Mouse (Mus musculus): ENCODE data around the gene Ssr2. TPM values are rescaled to one million over a fixed set of nuclear protein-coding genes. Genes with fewer than 3 reads are reported as not detected.
A peak's percentile ranks its signal among the peaks of the same experiment; 100 is the strongest.

The Ssr2 gene
- total and polyA plus RNA-seq, 2 experiments, result 90.0 to 176 TPM

DNA sequence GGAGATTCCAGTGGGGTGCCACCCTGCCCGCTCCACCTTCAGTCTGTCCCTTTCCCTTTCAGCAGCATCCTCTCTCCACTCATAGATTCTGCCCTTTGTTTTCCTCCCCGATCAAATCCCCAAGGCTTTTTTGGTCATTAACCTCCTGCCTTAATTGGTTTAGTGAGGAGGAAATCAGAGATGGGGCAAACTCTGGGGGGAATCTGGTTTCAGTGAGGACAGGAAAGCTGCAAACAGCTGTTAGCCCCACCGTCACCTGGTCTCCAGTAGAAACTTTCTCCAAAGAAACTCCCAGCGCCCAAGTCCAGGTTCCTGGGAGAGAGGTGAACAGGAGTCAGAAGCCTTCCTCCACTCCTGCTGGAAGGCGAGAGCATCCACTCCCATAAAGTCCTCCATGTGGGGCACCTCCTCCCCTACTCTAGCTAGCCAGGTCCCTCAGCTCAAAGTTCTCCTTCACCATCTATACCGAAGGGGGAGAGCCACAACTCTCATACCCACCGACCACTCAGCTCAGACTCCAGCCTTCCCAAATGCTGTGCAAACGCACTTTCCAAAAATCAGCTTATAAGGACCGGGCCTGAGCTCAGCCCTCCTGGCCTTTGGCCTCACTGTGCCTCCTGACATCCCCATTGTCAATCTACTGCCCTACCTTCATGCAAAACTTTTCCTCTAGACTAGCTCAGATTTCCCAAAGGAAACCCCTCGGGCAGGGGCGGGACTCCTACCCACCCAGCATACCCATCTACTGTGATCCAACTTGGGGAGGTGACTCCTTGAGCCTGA lies 45.4 kb upstream of the Ssr2 start:
- no peak for TF ChIP-seq CTCF (IDR thresholded peaks at IDR 0.05; ENCODE audit: low read depth, low read length)
- TF ChIP-seq POLR2A (IDR thresholded peaks at IDR 0.05; ENCODE audit: extremely low read depth, insufficient read depth, low read length), result no peak
- no peaks in the 10 kb centered on the region for H3K79me2 ChIP-seq (ENCODE audit: control insufficient read depth, insufficient read depth, low read length)
- WGBS, result 72% methylated on average over 11 of the region's 11 CpGs
- H3K27me3 ChIP-seq (ENCODE audit: control insufficient read depth, insufficient read depth, low read length), result no peaks in the 10 kb centered on the region
- H3K4me3 ChIP-seq (ENCODE audit: insufficient read depth, low read depth, low read length), result no peak overlapping the region
- H3K9ac ChIP-seq (ENCODE audit: low read depth, low read length), result no peak overlapping the region
- no peak overlapping the region for H3K27ac ChIP-seq (replicated peaks; ENCODE audit: insufficient read depth, low read depth, low read length)
- no peaks in the 10 kb centered on the region for H3K4me1 ChIP-seq (ENCODE audit: control insufficient read depth, insufficient read depth, low read length)
- no peak for DNase-seq (ENCODE audit: extremely low read depth, low read depth, low spot score)
- no peaks in the 10 kb centered on the region for H3K36me3 ChIP-seq (ENCODE audit: control insufficient read depth, insufficient read depth, low read length)

DNA sequence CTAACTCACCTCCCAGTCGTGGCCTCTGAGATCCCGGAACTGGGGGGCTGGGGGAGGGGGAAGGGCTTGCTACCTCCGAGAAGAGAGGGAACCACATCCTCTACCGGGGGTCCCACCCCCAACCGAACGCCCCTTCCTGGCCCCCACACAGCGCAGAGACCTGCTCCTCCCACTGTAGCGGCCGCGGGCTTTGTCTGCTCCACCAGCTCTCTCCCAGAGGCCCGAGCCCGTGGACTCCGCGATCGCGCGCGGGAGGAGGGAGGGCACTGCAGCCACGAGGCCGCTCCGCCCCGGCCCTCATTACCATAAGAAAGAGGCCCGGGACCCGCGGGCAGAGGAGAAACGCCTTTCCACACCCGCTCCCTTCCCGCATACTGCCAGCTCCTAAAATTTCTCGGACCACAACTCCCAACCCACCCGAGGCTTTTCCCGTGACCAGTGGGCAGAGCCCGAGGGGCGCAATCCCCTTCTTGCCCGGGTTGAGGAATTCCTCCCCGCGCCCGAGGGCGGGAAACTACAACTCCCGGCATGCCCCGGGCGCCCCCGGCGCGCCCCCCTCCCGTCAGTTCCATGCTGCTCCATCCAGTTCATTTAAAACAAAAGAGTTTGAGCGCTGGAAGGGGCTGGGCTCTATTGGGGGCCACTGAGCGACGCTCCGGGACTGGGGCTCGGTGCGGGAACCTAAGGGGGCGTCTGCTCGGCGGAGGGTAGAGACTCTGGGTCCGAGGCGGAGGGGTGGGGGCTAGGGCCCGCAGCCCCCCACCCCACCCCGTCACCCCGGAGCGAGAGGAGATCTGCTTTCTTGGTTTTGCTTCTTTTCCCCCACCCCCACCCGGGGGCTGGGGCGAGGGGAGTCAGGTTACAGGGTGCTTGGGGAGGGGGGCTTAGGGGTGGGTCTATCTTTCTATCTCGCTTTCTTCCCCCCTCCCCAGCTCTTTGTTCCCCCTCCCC lies 44.1 kb upstream of the Ssr2 start:
- under 1% methylated on average over 63 of the region's 63 CpGs for WGBS
- no peaks in the 10 kb centered on the region for H3K4me1 ChIP-seq (ENCODE audit: control insufficient read depth, insufficient read depth, low read length)

DNA sequence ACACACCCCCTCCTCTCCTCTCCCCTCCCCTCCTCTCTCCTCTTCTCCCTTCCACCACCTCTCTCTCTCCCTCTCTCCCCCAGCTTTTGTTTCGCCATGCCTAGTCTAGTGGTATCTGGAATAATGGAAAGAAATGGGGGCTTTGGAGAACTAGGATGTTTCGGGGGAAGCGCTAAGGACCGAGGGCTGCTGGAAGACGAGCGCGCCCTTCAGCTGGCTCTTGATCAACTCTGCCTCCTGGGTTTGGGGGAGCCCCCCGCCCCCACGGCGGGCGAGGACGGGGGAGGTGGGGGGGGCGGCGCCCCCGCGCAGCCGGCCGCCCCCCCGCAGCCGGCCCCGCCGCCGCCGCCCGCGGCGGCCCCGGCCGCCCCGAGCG lies 43.4 kb upstream of the Ssr2 start, which contains the start of gene Mex3a:
Gene Mex3a, plus strand, starts transcription at position 97 of the 376 bp plus-strand sequence.
- H3K79me2 ChIP-seq (ENCODE audit: control insufficient read depth, insufficient read depth, low read length), result no peaks in the 10 kb centered on the region
- 2% methylated on average over 12 of the region's 31 CpGs for WGBS
- no peak for DNase-seq (ENCODE audit: extremely low read depth, low read depth, low spot score)
- no peaks in the 10 kb centered on the region for H3K36me3 ChIP-seq (ENCODE audit: control insufficient read depth, insufficient read depth, low read length)
- TF ChIP-seq POLR2A (IDR thresholded peaks at IDR 0.05; ENCODE audit: extremely low read depth, insufficient read depth, low read length) (no peak), CTCF (IDR thresholded peaks at IDR 0.05; ENCODE audit: low read depth, low read length) (no peak)
- no peak within 1 kb of the TSS for H3K27ac ChIP-seq (replicated peaks; ENCODE audit: insufficient read depth, low read depth, low read length)
- H3K4me1 ChIP-seq (ENCODE audit: control insufficient read depth, insufficient read depth, low read length), result no peaks in the 10 kb centered on the region
- no peaks in the 10 kb centered on the region for H3K27me3 ChIP-seq (ENCODE audit: control insufficient read depth, insufficient read depth, low read length)
- peak within 1 kb of the TSS; percentile 70 for H3K4me3 ChIP-seq (ENCODE audit: insufficient read depth, low read depth, low read length)
- peak within 1 kb of the TSS; percentile 69 for H3K9ac ChIP-seq (ENCODE audit: low read depth, low read length)

More for the DNA sequence above, 44.1 kb upstream of the Ssr2 start:
- Histone ChIP-seq H3K27ac (replicated peaks; ENCODE audit: insufficient read depth, low read depth, low read length) (no peak overlapping the region), H3K4me3 (ENCODE audit: insufficient read depth, low read depth, low read length) (peak overlapping the region; percentile 70), H3K27me3 (ENCODE audit: control insufficient read depth, insufficient read depth, low read length) (no peaks in the 10 kb centered on the region), H3K79me2 (ENCODE audit: control insufficient read depth, insufficient read depth, low read length) (no peaks in the 10 kb centered on the region), H3K9ac (ENCODE audit: low read depth, low read length) (peak overlapping the region; percentile 56), H3K36me3 (ENCODE audit: control insufficient read depth, insufficient read depth, low read length) (no peaks in the 10 kb centered on the region)
- TF ChIP-seq CTCF (IDR thresholded peaks at IDR 0.05; ENCODE audit: low read depth, low read length) (no peak), POLR2A (IDR thresholded peaks at IDR 0.05; ENCODE audit: extremely low read depth, insufficient read depth, low read length) (no peak)
- peak; percentile 22 for DNase-seq (ENCODE audit: extremely low read depth, low read depth, low spot score)

DNA sequence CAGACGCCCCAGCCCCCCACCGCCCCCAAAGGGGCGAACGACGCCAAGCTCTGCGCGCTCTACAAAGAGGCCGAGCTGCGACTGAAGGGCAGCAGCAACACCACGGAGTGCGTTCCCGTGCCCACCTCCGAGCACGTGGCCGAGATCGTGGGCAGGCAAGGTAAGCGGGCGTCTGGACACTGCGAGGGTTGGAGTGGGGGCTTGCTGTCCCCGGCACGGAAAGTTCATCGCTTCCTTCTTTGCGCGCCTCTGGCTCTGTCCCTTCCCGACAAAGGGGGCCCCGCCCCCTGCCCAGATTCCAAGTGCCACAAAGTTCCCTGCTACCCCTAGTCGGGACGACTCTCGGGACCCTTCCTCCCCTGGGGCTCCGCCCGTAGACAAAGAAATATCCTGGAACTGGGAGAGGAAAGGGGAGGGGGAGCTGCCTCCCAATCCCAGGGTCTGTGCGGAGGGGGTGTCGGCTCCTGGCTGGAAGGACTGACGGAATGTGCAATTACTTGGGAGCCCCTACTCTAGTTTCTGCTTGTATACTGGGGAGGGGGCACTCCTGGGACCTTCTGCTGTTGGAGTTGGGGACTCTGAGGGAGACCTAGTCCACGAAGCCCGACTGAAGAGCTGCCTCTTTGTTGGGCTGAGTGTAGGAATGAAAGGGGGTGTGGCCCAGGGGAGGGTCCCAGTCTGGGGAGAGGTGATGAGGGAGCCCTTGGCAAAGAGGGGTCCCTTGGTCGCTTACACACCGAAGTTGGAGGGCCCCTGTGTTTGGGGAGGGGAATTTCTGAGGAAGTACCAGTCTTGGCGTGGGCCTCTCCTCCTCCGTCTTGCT lies 42.8 kb upstream of the Ssr2 start:
- Histone ChIP-seq H3K36me3 (ENCODE audit: control insufficient read depth, insufficient read depth, low read length) (no peaks in the 10 kb centered on the region), H3K27ac (replicated peaks; ENCODE audit: insufficient read depth, low read depth, low read length) (no peak overlapping the region), H3K9ac (ENCODE audit: low read depth, low read length) (peak overlapping the region; percentile 69), H3K4me1 (ENCODE audit: control insufficient read depth, insufficient read depth, low read length) (no peaks in the 10 kb centered on the region), H3K27me3 (ENCODE audit: control insufficient read depth, insufficient read depth, low read length) (no peaks in the 10 kb centered on the region), H3K79me2 (ENCODE audit: control insufficient read depth, insufficient read depth, low read length) (no peaks in the 10 kb centered on the region), H3K4me3 (ENCODE audit: insufficient read depth, low read depth, low read length) (peak overlapping the region; percentile 59; the same call in 1 of the 2 replicates)
- WGBS, result 11% methylated on average over 40 of the region's 40 CpGs
- TF ChIP-seq POLR2A (IDR thresholded peaks at IDR 0.05; ENCODE audit: extremely low read depth, insufficient read depth, low read length), result no peak
- no peak for TF ChIP-seq CTCF (IDR thresholded peaks at IDR 0.05; ENCODE audit: low read depth, low read length)
- no peak for DNase-seq (ENCODE audit: extremely low read depth, low read depth, low spot score)

DNA sequence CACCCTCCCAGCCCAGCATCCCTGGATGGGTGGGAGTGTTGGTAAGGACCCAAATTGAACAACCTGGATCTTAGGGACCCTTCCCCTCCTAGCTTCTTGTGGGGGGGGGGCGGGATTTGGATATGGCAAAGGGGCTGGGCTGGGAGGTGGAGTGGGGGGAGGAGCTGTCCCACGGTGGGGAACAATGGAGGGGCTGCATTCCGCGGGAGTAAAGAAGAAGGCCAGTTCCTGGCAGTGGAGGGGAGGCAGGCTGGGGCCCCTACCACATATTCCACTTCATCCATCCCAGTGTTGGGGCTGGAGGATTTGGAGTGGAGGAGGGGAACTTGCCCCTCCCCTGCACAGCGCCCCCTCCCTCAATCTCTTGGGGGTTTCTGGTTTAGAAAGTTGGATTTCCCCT lies 42.0 kb upstream of the Ssr2 start:
- no peak for DNase-seq (ENCODE audit: extremely low read depth, low read depth, low spot score)
- 40% methylated on average over 5 of the region's 5 CpGs for WGBS
- Histone ChIP-seq H3K27ac (replicated peaks; ENCODE audit: insufficient read depth, low read depth, low read length) (no peak overlapping the region), H3K4me3 (ENCODE audit: insufficient read depth, low read depth, low read length) (no peak overlapping the region), H3K36me3 (ENCODE audit: control insufficient read depth, insufficient read depth, low read length) (no peaks in the 10 kb centered on the region), H3K9ac (ENCODE audit: low read depth, low read length) (no peak overlapping the region), H3K27me3 (ENCODE audit: control insufficient read depth, insufficient read depth, low read length) (no peaks in the 10 kb centered on the region), H3K79me2 (ENCODE audit: control insufficient read depth, insufficient read depth, low read length) (no peaks in the 10 kb centered on the region), H3K4me1 (ENCODE audit: control insufficient read depth, insufficient read depth, low read length) (no peaks in the 10 kb centered on the region)
- TF ChIP-seq CTCF (IDR thresholded peaks at IDR 0.05; ENCODE audit: low read depth, low read length) (no peak), POLR2A (IDR thresholded peaks at IDR 0.05; ENCODE audit: extremely low read depth, insufficient read depth, low read length) (no peak)

All from liver, adult 2 months (tissue).